Comparison of ENCODE assay signal across 11 mouse cellular contexts in genomic region chr10:45820986-45821655, GRCm38 (mm10).
DNase-seq lines count a peak whose midpoint lies in the region; ATAC-seq and TF ChIP-seq lines count a peak whose summit lies in the region.
"Had no signal": no experiment of that assay in that cellular context is flagged by ENCODE, and none has a peak within 500 bp of the region (broad histone marks: within the 10 kb centered on the region; RNA-seq: fewer than 3 reads in every experiment).

No protein-coding gene starts in this region.

- no peak overlapping the region for H3K4me3 ChIP-seq in thymus, adult 2 months (ENCODE audit: control insufficient read depth, insufficient read depth, low read length)
- no peak overlapping the region for H3K4me3 ChIP-seq in kidney, postnatal 0 days (replicated peaks; ENCODE audit: low read depth, low read length)
- H3K4me3 ChIP-seq in forebrain, embryonic 14.5 days (ENCODE audit: low read depth, low read length): no peak overlapping the region
- H3K4me3 ChIP-seq: forebrain, embryonic 12.5 days had no signal

- TF ChIP-seq POLR2A in thymus, adult 2 months (IDR thresholded peaks at IDR 0.05; ENCODE audit: control insufficient read depth, extremely low read depth, insufficient read depth, low read length, poor library complexity): no peak

- H3K36me3 ChIP-seq in thymus, adult 2 months (ENCODE audit: control insufficient read depth, insufficient read depth, low read length): no peaks in the 10 kb centered on the region
- H3K36me3 ChIP-seq in kidney, postnatal 0 days (ENCODE audit: insufficient read depth, low read length): no peaks in the 10 kb centered on the region
- H3K36me3 ChIP-seq in forebrain, embryonic 14.5 days (ENCODE audit: control insufficient read depth, insufficient read depth, low read length): no peaks in the 10 kb centered on the region
- H3K36me3 ChIP-seq: forebrain, embryonic 12.5 days had no signal

- 3% methylated on average over 8 of the region's 8 CpGs for WGBS in thymus, adult 2 months
- WGBS in kidney, postnatal 0 days: 25% methylated on average over 8 of the region's 8 CpGs
- WGBS in forebrain, embryonic 14.5 days: 79% methylated on average over 8 of the region's 8 CpGs

- no peak overlapping the region for H3K4me2 ChIP-seq in kidney, postnatal 0 days (ENCODE audit: low read length)
- no peak overlapping the region for H3K4me2 ChIP-seq in forebrain, embryonic 14.5 days (ENCODE audit: low read length)
- H3K4me2 ChIP-seq: forebrain, embryonic 12.5 days had no signal

- peak; percentile 30 for DNase-seq in CD4-positive, CD25-positive, alpha-beta regulatory T cell, adult 2 months (ENCODE audit: low read depth, low spot score)
- peak; percentile 11 for DNase-seq in thymus, adult 2 months
- DNase-seq in thymus, postnatal 10 days (ENCODE audit: low spot score in 2 of 2): no peak
- DNase-seq in kidney, postnatal 0 days (ENCODE audit: low spot score): peak; percentile 55
- DNase-seq in thymus, postnatal 25 days: peak; percentile 6
- DNase-seq in forebrain, embryonic 14.5 days (ENCODE audit: low spot score): no peak
- DNase-seq in layer of hippocampus, postnatal 25 days (ENCODE audit: extremely low spot score in 1 of 2, low spot score in 1 of 2): no peak
- DNase-seq: layer of hippocampus, adult 9-11 months; right cerebral cortex, adult 18-20 months had no signal

- ATAC-seq in CD4-positive, CD25-positive, alpha-beta regulatory T cell, adult 4 months: no peak
- ATAC-seq in kidney, postnatal 0 days (replicated peaks; ENCODE audit: low FRiP score, low read depth): peak; percentile 94
- ATAC-seq in forebrain, embryonic 14.5 days: no peak

- TF ChIP-seq CTCF in thymus, adult 2 months (IDR thresholded peaks at IDR 0.05; ENCODE audit: borderline replicate concordance, control insufficient read depth, extremely low read depth, insufficient read depth, low read length, poor library complexity): no peak
- no peak for TF ChIP-seq CTCF in kidney, postnatal 0 days (IDR thresholded peaks at IDR 0.05; ENCODE audit: low read depth)

- H3K9me3 ChIP-seq in kidney, postnatal 0 days (replicated peaks; ENCODE audit: low read length): no peaks in the 10 kb centered on the region
- no peaks in the 10 kb centered on the region for H3K9me3 ChIP-seq in forebrain, embryonic 14.5 days (replicated peaks; ENCODE audit: control insufficient read depth, low read length)
- H3K9me3 ChIP-seq: forebrain, embryonic 12.5 days had no signal

- H3K4me1 ChIP-seq in thymus, adult 2 months (replicated peaks; ENCODE audit: control insufficient read depth, insufficient read depth, low read length): no peaks in the 10 kb centered on the region; the same call in 1 of the 2 replicates
- no peaks in the 10 kb centered on the region for H3K4me1 ChIP-seq in kidney, postnatal 0 days (replicated peaks; ENCODE audit: insufficient read depth, low read length)
- H3K4me1 ChIP-seq in forebrain, embryonic 14.5 days (ENCODE audit: control insufficient read depth, insufficient read depth, low read length): no peaks in the 10 kb centered on the region
- H3K4me1 ChIP-seq: forebrain, embryonic 12.5 days had no signal

- H3K27ac ChIP-seq in thymus, adult 2 months (ENCODE audit: control insufficient read depth, insufficient read depth, low read length): no peak overlapping the region
- H3K27ac ChIP-seq in kidney, postnatal 0 days: peak overlapping the region; percentile 27
- H3K27ac ChIP-seq in forebrain, embryonic 14.5 days (ENCODE audit: low read depth, low read length): no peak overlapping the region
- H3K27ac ChIP-seq: forebrain, embryonic 12.5 days had no signal

- no peak overlapping the region for H3K9ac ChIP-seq in kidney, postnatal 0 days (ENCODE audit: low read depth, low read length)
- no peak overlapping the region for H3K9ac ChIP-seq in forebrain, embryonic 14.5 days (ENCODE audit: low read length)
- H3K9ac ChIP-seq: forebrain, embryonic 12.5 days had no signal

- no peaks in the 10 kb centered on the region for H3K27me3 ChIP-seq in thymus, adult 2 months (ENCODE audit: control insufficient read depth, insufficient read depth, low read length)
- no peaks in the 10 kb centered on the region for H3K27me3 ChIP-seq in kidney, postnatal 0 days (ENCODE audit: insufficient read depth, low read length)
- no peaks in the 10 kb centered on the region for H3K27me3 ChIP-seq in forebrain, embryonic 14.5 days (replicated peaks; ENCODE audit: control insufficient read depth, insufficient read depth, low read length)
- H3K27me3 ChIP-seq: forebrain, embryonic 12.5 days had no signal

Comparison
In these comparisons a context has a peak if more than half of its experiments do, and no peak if none do; other contexts are left out.
1. DNase-seq: peak in CD4-positive, CD25-positive, alpha-beta regulatory T cell, adult 2 months (single experiment), thymus, adult 2 months (single experiment), kidney, postnatal 0 days (single experiment) and thymus, postnatal 25 days (single experiment); none in thymus, postnatal 10 days (0 of 2), forebrain, embryonic 14.5 days (single experiment) and layer of hippocampus, postnatal 25 days (0 of 2).